Mouse (Mus musculus) megakaryocyte, adult 5-6 weeks (primary cell): ENCODE data around the gene Gm11564. TPM values are rescaled to one million over a fixed set of nuclear protein-coding genes. Genes with fewer than 3 reads are reported as not detected.

Experiments
- total RNA-seq, 2 experiments: library from RNA; stranded (forward) in 1 of 2; stranded (reverse) in 1 of 2; fragments of 153-499, 151-499 nt in 1 of 2; fragments of 221-1000, 200-1000 nt in 1 of 2; gene quantifications; 2 replicates each; pipeline versions ENCODE4 v1.2.3 to v1.2.4; 2015 to 2017

The Gm11564 gene
- total RNA-seq, 2 experiments from 2014 or later: not detected

Other genes starting within 250 kb of the Gm11564 start
Only the 30 nearest of the 41 such genes appear.
- gene Gm11562, start 195.2 kb downstream of the Gm11564 start, total RNA-seq (2015): not detected in 2 replicates
- gene Gm11562, start 195.2 kb downstream of the Gm11564 start, total RNA-seq (2017): not detected in 2 replicates
- gene Krtap4-1, start 187.4 kb downstream of the Gm11564 start, total RNA-seq (2015): not detected in 2 replicates
- not detected in 2 replicates for gene Krtap4-1, start 187.4 kb downstream of the Gm11564 start, total RNA-seq (2017)
- gene Krtap4-2, start 180.6 kb downstream of the Gm11564 start, total RNA-seq (2015): not detected in 2 replicates
- gene Krtap4-2, start 180.6 kb downstream of the Gm11564 start, total RNA-seq (2017): not detected in 2 replicates
- gene Krtap4-7, start 171.6 kb downstream of the Gm11564 start, total RNA-seq (2015): not detected in 2 replicates
- not detected in 2 replicates for gene Krtap4-7, start 171.6 kb downstream of the Gm11564 start, total RNA-seq (2017)
- gene Gm11555, start 165.4 kb downstream of the Gm11564 start, total RNA-seq (2015): not detected in 2 replicates
- gene Gm11555, start 165.4 kb downstream of the Gm11564 start, total RNA-seq (2017): not detected in 2 replicates
- gene Gm11563, start 156.7 kb downstream of the Gm11564 start, total RNA-seq (2015): not detected in 2 replicates
- gene Gm11563, start 156.7 kb downstream of the Gm11564 start, total RNA-seq (2017): not detected in 2 replicates
- not detected in 2 replicates for gene Krtap4-6, start 149.7 kb downstream of the Gm11564 start, total RNA-seq (2015)
- not detected in 2 replicates for gene Krtap4-6, start 149.7 kb downstream of the Gm11564 start, total RNA-seq (2017)
- not detected in 2 replicates for gene Gm14190, start 124.9 kb downstream of the Gm11564 start, total RNA-seq (2015)
- not detected in 2 replicates for gene Gm14190, start 124.9 kb downstream of the Gm11564 start, total RNA-seq (2017)
- not detected in 2 replicates for gene Gm14180, start 81.4 kb downstream of the Gm11564 start, total RNA-seq (2015)
- gene Gm14180, start 81.4 kb downstream of the Gm11564 start, total RNA-seq (2017): not detected in 2 replicates
- gene Gm11595, start 42.8 kb downstream of the Gm11564 start, total RNA-seq (2015): not detected in 2 replicates
- not detected in 2 replicates for gene Gm11595, start 42.8 kb downstream of the Gm11564 start, total RNA-seq (2017)
- gene Krtap4-8, start 35.0 kb downstream of the Gm11564 start, total RNA-seq (2015): not detected in 2 replicates
- not detected in 2 replicates for gene Krtap4-8, start 35.0 kb downstream of the Gm11564 start, total RNA-seq (2017)
- gene Krtap4-9, start 30.5 kb downstream of the Gm11564 start, total RNA-seq (2015): not detected in 2 replicates
- not detected in 2 replicates for gene Krtap4-9, start 30.5 kb downstream of the Gm11564 start, total RNA-seq (2017)
- gene Gm11596, start 22.2 kb downstream of the Gm11564 start, total RNA-seq (2015): not detected in 2 replicates
- gene Gm11596, start 22.2 kb downstream of the Gm11564 start, total RNA-seq (2017): not detected in 2 replicates
- gene Gm11569, start 16.7 kb downstream of the Gm11564 start, total RNA-seq (2015): not detected in 2 replicates
- gene Gm11569, start 16.7 kb downstream of the Gm11564 start, total RNA-seq (2017): not detected in 2 replicates
- gene Gm11554, start 11.2 kb downstream of the Gm11564 start, total RNA-seq (2015): not detected in 2 replicates
- not detected in 2 replicates for gene Gm11554, start 11.2 kb downstream of the Gm11564 start, total RNA-seq (2017)
- gene Krtap4-13, start 5.8 kb downstream of the Gm11564 start, total RNA-seq (2015): not detected in 2 replicates
- gene Krtap4-13, start 5.8 kb downstream of the Gm11564 start, total RNA-seq (2017): not detected in 2 replicates
- not detected in 2 replicates for gene 2300003K06Rik, start 22.4 kb upstream of the Gm11564 start, total RNA-seq (2015)
- not detected in 2 replicates for gene 2300003K06Rik, start 22.4 kb upstream of the Gm11564 start, total RNA-seq (2017)
- gene Krtap4-16, start 35.9 kb upstream of the Gm11564 start, total RNA-seq (2015): not detected in 2 replicates
- gene Krtap4-16, start 35.9 kb upstream of the Gm11564 start, total RNA-seq (2017): not detected in 2 replicates
- gene Gm11568, start 42.3 kb upstream of the Gm11564 start, total RNA-seq (2015): not detected in 2 replicates
- not detected in 2 replicates for gene Gm11568, start 42.3 kb upstream of the Gm11564 start, total RNA-seq (2017)
- not detected in 2 replicates for gene Gm11559, start 48.8 kb upstream of the Gm11564 start, total RNA-seq (2015)
- not detected in 2 replicates for gene Gm11559, start 48.8 kb upstream of the Gm11564 start, total RNA-seq (2017)
- not detected in 2 replicates for gene Krtap9-1, start 57.7 kb upstream of the Gm11564 start, total RNA-seq (2015)
- not detected in 2 replicates for gene Krtap9-1, start 57.7 kb upstream of the Gm11564 start, total RNA-seq (2017)
- not detected in 2 replicates for gene Gm11567, start 63.5 kb upstream of the Gm11564 start, total RNA-seq (2015)
- not detected in 2 replicates for gene Gm11567, start 63.5 kb upstream of the Gm11564 start, total RNA-seq (2017)
- not detected in 2 replicates for gene Krtap31-1, start 92.3 kb upstream of the Gm11564 start, total RNA-seq (2015)
- not detected in 2 replicates for gene Krtap31-1, start 92.3 kb upstream of the Gm11564 start, total RNA-seq (2017)
- gene Gm11565, start 99.1 kb upstream of the Gm11564 start, total RNA-seq (2015): not detected in 2 replicates
- not detected in 2 replicates for gene Gm11565, start 99.1 kb upstream of the Gm11564 start, total RNA-seq (2017)
- gene Krtap31-2, start 120.6 kb upstream of the Gm11564 start, total RNA-seq (2015): not detected in 2 replicates
- gene Krtap31-2, start 120.6 kb upstream of the Gm11564 start, total RNA-seq (2017): not detected in 2 replicates
- not detected in 2 replicates for gene Krtap9-5, start 132.8 kb upstream of the Gm11564 start, total RNA-seq (2015)
- gene Krtap9-5, start 132.8 kb upstream of the Gm11564 start, total RNA-seq (2017): not detected in 2 replicates
- not detected in 2 replicates for gene Krtap29-1, start 163.4 kb upstream of the Gm11564 start, total RNA-seq (2015)
- gene Krtap29-1, start 163.4 kb upstream of the Gm11564 start, total RNA-seq (2017): not detected in 2 replicates
- not detected in 2 replicates for gene Krtap16-1, start 170.9 kb upstream of the Gm11564 start, total RNA-seq (2015)
- gene Krtap16-1, start 170.9 kb upstream of the Gm11564 start, total RNA-seq (2017): not detected in 2 replicates
- gene Krtap17-1, start 178.3 kb upstream of the Gm11564 start, total RNA-seq (2015): not detected in 2 replicates
- gene Krtap17-1, start 178.3 kb upstream of the Gm11564 start, total RNA-seq (2017): not detected in 2 replicates
- gene Krt33a, start 200.5 kb upstream of the Gm11564 start, total RNA-seq (2015): not detected in 2 replicates
- not detected in 2 replicates for gene Krt33a, start 200.5 kb upstream of the Gm11564 start, total RNA-seq (2017)